Comparison of ENCODE assay signal across 7 mouse cellular contexts in genomic region chr17:57334761-57335150, GRCm38 (mm10). TPM values are rescaled to one million over a fixed set of nuclear protein-coding genes. Genes with fewer than 3 reads are reported as not detected.
DNase-seq lines count a peak whose midpoint lies in the region; ATAC-seq lines count a peak whose summit lies in the region.

No protein-coding gene starts in this region.

- DNase-seq in adrenal gland, adult 2 months: peak; percentile 85
- DNase-seq in embryo, embryonic 11 days: peak; percentile 85
- DNase-seq in gastrocnemius, postnatal 36 days: peak; percentile 75 to 83
- DNase-seq in kidney, adult 11 months: peak; percentile 65
- peak; percentile 88 for DNase-seq in left cerebral cortex, postnatal 4 days
- peak; percentile 60 for DNase-seq in skeletal muscle tissue, adult 2 months (ENCODE audit: low read depth, low spot score)

- H3K27me3 ChIP-seq in midbrain, embryonic 12.5 days: no peaks in the 10 kb centered on the region

- H3K9ac ChIP-seq in midbrain, embryonic 12.5 days (replicated peaks): no peak overlapping the region

- intact Hi-C loops in gastrocnemius, postnatal 36 days (cut with DNase I): loop anchor here (1.0 to 5.0 kb wide), 4 partner anchors 57 to 337 kb away; partner anchors contain the start of genes Alkbh7 and Vav1
- intact Hi-C loops in left cerebral cortex, postnatal 4 days (cut with DNase I): loop anchor here (2.0 to 10.0 kb wide), 4 partner anchors 87 to 530 kb away; partner anchors contain the start of genes Gpr108 and Trip10

- H3K36me3 ChIP-seq in midbrain, embryonic 12.5 days: no peaks in the 10 kb centered on the region

- H3K4me3 ChIP-seq in midbrain, embryonic 12.5 days: no peak overlapping the region

- no peaks in the 10 kb centered on the region for H3K9me3 ChIP-seq in midbrain, embryonic 12.5 days

- H3K4me1 ChIP-seq in midbrain, embryonic 12.5 days: no peaks in the 10 kb centered on the region

- peak; percentile 48; the same call in 1 of the 2 replicates for ATAC-seq in midbrain, embryonic 12.5 days (ENCODE audit: low FRiP score, low read depth)

- no peak overlapping the region for H3K4me2 ChIP-seq in midbrain, embryonic 12.5 days (replicated peaks)

- 7% methylated on average over 16 of the region's 16 CpGs for WGBS in midbrain, embryonic 12.5 days

- no peak overlapping the region for H3K27ac ChIP-seq in midbrain, embryonic 12.5 days (replicated peaks)

RNA-seq across cellular contexts. Expression of gene Adgre1, which starts 23.7 kb away (rescaled TPM):
- total RNA-seq in adrenal gland, adult 2 months (2021): 1 to 10 TPM; 7.7 to 9.3 TPM
- polyA plus RNA-seq in adrenal gland, adult 2 months (2012; rRNA removed): 3.5 and 4.0 TPM in 2 replicates
- total RNA-seq in gastrocnemius, postnatal 36 days (2021): 1 to 10 TPM; 2.8 TPM
- 1 to 10 TPM; 3.3 to 3.7 TPM for total RNA-seq in left cerebral cortex, postnatal 4 days (2021)
- polyA plus RNA-seq in midbrain, embryonic 12.5 days (2016; fragmentation: Nextera tagmentation; extraction: Ambion mirVana): 4.9 and 5.5 TPM in 2 replicates

RNA-seq across cellular contexts. Expression of gene Vav1, which starts 55.9 kb away (rescaled TPM):
- total RNA-seq in adrenal gland, adult 2 months (2021): 1 to 10 TPM; 2.0 to 4.3 TPM
- 1.1 and 1.3 TPM in 2 replicates for polyA plus RNA-seq in adrenal gland, adult 2 months (2012; rRNA removed)
- 1 to 10 TPM in 1 of 2 experiments, under 1 TPM in 1; 0.54 to 1.4 TPM for total RNA-seq in gastrocnemius, postnatal 36 days (2021)
- 1 to 10 TPM; 2.1 to 2.3 TPM for total RNA-seq in left cerebral cortex, postnatal 4 days (2021)
- 2.0 and 2.1 TPM in 2 replicates for polyA plus RNA-seq in midbrain, embryonic 12.5 days (2016; fragmentation: Nextera tagmentation; extraction: Ambion mirVana)
